In genomic region chr11:100970557-100970937, GRCm38 (mm10) we compare ENCODE assay signal across 8 mouse cellular contexts. TPM values are rescaled to one million over a fixed set of nuclear protein-coding genes. Genes with fewer than 3 reads are reported as not detected.
DNase-seq lines count a peak whose midpoint lies in the region; ATAC-seq lines count a peak whose summit lies in the region.

Cavin1 (minus strand) TSS chr11:100970887.

- H3K27me3 ChIP-seq in hindbrain, embryonic 11.5 days (ENCODE audit: control insufficient read depth, insufficient read depth, low read length) = peaks cover 43% of the 10 kb centered on the region

- H3K4me1 ChIP-seq in hindbrain, embryonic 11.5 days (replicated peaks; ENCODE audit: control insufficient read depth, insufficient read depth, low read length) = peaks cover 4% of the 10 kb centered on the region; the same call in 1 of the 2 replicates

- 0 out of 2 replicates have a peak within 1 kb of the TSS, but pooled peaks have one; percentile 12 for H3K9ac ChIP-seq in hindbrain, embryonic 11.5 days (ENCODE audit: low read depth, low read length)

- 2% methylated on average over 20 of the region's 20 CpGs for WGBS in hindbrain, embryonic 11.5 days

- H3K4me3 ChIP-seq in hindbrain, embryonic 11.5 days (ENCODE audit: low read depth, low read length) = peak within 1 kb of the TSS; percentile 33

- peak; percentile 74 for DNase-seq in ZHBTc4 (ENCODE audit: low read depth, low spot score)
- DNase-seq in cerebellum, adult 9-10 months = peak; percentile 41
- peak; percentile 29 to 54 for DNase-seq in frontal cortex, postnatal 36 days (ENCODE audit: low spot score in 2 of 2)
- DNase-seq in hindbrain, embryonic 11.5 days (ENCODE audit: low spot score) = no peak
- DNase-seq in layer of hippocampus, postnatal 36 days = peak; percentile 52 to 62
- peak; percentile 98 for DNase-seq in lung, postnatal 25 days (ENCODE audit: low spot score)
- peak; percentile 66 for DNase-seq in right cerebral cortex, postnatal 14 days
- DNase-seq in T-cell, adult 2 months (ENCODE audit: low spot score) = no peak

- no peaks in the 10 kb centered on the region for H3K36me3 ChIP-seq in hindbrain, embryonic 11.5 days (ENCODE audit: control insufficient read depth, insufficient read depth, low read length)

- no peak for ATAC-seq in hindbrain, embryonic 11.5 days (ENCODE audit: low FRiP score)

- H3K9me3 ChIP-seq in hindbrain, embryonic 11.5 days (ENCODE audit: control insufficient read depth, low read length) = no peaks in the 10 kb centered on the region

- peak within 1 kb of the TSS; percentile 43 for H3K4me2 ChIP-seq in hindbrain, embryonic 11.5 days (replicated peaks; ENCODE audit: low read depth, low read length)

- no peak within 1 kb of the TSS for H3K27ac ChIP-seq in hindbrain, embryonic 11.5 days (ENCODE audit: low read depth, low read length)

RNA-seq across cellular contexts. Expression of gene Cavin1, which starts in this region (rescaled TPM):
- polyA plus RNA-seq in hindbrain, embryonic 11.5 days (2014; fragmentation: Nextera tagmentation; extraction: Ambion mirVana) = 11.9 and 13.2 TPM in 2 replicates
- total RNA-seq in layer of hippocampus, postnatal 36 days (2021) = 10 to 100 TPM; 12.4 to 14.5 TPM

Comparison
In these comparisons a context has a peak if more than half of its experiments do, and no peak if none do; other contexts are left out.
1. DNase-seq: peak in ZHBTc4 (single experiment), cerebellum, adult 9-10 months (single experiment), frontal cortex, postnatal 36 days (2 of 2), layer of hippocampus, postnatal 36 days (2 of 2), lung, postnatal 25 days (single experiment) and right cerebral cortex, postnatal 14 days (single experiment); none in hindbrain, embryonic 11.5 days (single experiment) and T-cell, adult 2 months (single experiment).